Mouse (Mus musculus): ENCODE measurements around the gene Specc1.

Gene Specc1

GRCm38 (mm10) chr11:62049170-62049569 lies 92.6 kb downstream of the Specc1 start:
- DNase-seq (ENCODE audit: low spot score) = no peak

DNA sequence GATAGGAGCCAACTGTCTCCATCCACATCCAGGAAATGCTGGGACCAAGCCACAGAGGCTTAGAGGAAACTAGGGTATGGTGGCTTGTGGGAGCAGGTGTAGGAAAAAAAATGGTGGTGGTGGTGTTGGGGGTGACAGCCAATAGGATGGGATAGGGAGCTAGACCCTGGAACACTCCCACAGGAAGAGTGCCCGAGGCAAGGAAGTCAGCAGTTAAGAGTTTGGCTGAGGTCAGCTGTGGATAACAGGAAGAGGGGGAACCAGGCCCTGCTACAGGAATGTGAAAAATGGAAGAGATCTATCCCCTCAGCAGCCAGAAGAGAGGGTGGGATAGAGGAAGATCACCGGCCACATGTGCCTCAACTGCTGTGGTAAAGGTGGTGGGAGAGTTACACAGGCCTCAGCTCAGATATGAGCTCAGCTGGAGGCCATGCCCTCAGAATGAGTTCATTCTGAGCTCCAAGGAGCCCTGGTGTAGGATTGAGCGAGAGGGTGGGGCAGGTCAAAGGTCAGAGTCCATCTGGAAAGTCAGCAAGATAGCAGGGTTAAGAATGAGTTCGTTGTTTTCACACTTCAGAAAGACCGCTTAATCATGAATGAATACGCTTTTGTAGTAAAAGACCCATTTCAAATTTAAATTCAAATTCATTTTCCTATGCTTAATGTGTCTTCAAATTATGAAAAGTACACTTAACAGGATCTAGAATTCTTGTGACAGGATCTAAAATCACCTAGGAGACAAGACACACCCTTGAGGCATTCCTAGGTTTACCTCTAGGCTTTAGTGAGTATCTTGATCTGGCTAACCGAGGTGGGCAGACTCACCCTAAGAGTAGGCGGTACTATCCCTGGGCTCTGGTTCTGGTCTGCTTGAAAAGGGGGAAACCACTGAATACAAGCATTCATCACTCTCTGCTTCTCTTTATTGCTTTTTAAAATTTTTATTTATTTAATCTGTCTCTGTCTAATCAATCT lies 94.1 kb downstream of the Specc1 start:
- DNase-seq (ENCODE audit: low spot score) = peak; percentile 47

DNA sequence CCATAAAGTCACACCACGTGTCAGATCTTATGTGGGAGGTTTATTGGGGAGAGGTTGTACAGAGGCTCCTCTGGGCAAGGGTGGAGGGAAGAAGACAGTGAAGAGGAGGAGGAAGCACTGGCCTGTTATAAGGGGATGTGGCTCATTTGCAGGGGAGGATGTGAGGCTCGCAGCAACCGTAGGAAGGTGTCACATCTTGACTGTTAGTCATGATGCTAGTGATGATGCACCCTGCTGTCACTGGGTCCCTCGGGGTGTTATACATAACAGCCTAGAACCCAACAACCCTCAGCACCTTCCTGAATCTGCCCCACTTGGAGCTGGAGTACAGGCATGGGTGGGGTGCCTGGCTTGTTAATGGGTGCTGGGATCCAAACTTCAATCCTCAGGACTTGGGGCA lies 94.9 kb downstream of the Specc1 start:
- DNase-seq (ENCODE audit: low spot score) = no peak

GRCm38 (mm10) chr11:62053928-62054327 lies 97.4 kb downstream of the Specc1 start:
- peak; percentile 68 for DNase-seq (ENCODE audit: low spot score)

DNA sequence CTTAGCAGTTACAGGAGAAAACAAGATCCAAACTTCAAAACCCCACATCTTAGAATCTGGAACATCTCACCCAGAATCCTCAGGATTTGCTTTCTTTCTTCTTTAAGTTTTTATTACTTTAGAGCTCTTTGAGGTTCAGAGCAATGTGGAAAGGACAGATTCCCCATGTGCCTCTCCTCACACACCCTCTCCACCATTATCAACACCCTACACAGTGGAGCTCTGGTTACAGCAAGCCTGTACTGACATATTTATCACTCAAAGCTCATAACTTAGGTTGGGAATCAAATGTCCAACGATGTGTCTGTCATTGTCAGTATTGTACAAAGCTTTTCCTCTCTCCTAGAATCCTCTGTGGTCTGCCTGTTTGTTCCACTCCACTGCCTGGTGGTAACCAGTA lies 108.0 kb downstream of the Specc1 start:
- no peak for DNase-seq (ENCODE audit: low spot score)

- DNase-seq (ENCODE audit: low spot score) = no peak
Observed at GRCm38 (mm10) chr11:62065655-62066054, 109.1 kb downstream of the Specc1 start.

DNA sequence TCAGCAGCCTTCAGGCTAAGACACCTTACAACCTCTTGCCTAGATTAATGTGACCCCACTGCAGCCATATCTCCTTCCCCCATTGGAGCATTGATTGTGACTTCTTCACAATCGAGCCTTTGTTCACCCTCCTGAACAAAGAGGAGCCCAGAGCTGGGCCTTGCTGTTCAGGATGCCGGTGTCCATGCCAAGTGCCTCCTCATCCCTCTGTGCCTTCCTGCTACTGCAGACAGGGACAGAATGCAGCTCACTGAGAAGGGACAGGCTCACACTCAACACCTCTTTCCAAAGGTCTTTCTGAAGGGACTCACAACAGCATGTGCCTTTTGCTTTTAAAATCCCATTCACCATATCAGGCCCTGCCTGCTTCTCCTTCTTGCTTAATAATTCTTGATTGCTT lies 113.0 kb downstream of the Specc1 start:
- DNase-seq (ENCODE audit: low spot score) = no peak

DNA sequence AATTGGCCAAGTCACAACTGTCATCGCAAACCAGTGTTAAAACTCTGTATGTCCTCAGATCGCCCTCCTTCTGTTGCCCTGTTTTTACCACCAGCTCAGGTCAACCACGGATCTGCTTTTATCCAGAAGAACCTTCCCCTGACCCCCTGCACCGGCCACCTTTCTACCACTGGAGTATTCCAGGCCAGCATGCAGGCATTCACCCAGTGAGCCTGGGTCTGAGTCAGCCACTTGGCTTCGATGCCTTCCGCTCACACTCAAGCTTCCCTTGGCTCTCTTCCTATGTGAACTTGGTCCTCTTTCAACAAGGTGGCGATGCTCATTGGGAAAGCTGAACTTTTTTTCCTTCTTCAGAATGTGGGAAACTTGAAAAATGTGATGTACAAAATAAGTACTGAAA lies 113.6 kb downstream of the Specc1 start:
- DNase-seq (ENCODE audit: low spot score) = no peak

DNA sequence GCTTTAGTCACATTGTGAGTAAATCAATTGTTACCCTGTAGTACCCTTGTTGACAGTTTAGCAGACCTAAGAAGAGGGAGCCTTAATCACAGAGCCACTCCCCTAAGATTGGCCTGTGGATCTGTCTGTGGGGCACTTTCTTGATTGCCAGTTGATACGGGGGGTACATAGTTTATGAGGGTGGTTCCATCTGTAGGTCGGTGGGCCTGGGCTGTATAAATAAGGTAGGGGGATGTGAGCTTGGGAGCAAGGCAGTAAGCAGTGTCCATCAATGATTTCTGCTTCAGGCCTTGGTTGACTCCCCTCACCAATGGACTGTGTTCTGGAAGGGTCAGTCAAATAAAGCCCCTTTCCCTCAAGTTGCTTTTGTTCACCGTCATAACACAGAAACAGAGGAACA lies 115.8 kb downstream of the Specc1 start:
- no peak for DNase-seq (ENCODE audit: low spot score)

GRCm38 (mm10) chr11:62073575-62074140 lies 117.1 kb downstream of the Specc1 start:
- DNase-seq (ENCODE audit: low spot score) = no peak

GRCm38 (mm10) chr11:62074578-62074977 lies 118.0 kb downstream of the Specc1 start:
- DNase-seq (ENCODE audit: low spot score) = no peak

DNA sequence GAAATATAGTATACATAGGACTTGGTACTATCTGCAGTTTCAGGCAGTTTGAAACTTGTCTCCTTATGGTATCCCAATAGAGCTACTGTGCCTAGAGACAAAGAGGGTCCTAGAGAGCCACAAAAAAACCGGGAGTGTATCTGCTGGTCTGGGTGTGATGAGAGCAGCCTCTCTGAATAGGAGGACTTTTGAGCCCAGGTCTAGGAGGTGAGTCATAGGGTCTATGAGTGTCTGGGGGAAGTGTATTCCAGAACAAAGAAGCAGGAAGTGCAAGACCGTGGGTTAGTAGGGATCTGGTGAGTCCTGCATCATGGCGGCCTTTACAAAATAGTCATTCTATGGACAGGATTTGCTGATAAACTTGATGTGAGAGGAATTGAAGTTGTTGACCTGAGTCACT lies 118.5 kb downstream of the Specc1 start:
- no peak for DNase-seq (ENCODE audit: low spot score)

- no peak for DNase-seq (ENCODE audit: low spot score)
Observed at GRCm38 (mm10) chr11:62075551-62075950, 119.0 kb downstream of the Specc1 start.

- peak; percentile 100 for DNase-seq (ENCODE audit: low spot score)
Observed at GRCm38 (mm10) chr11:62076345-62077156, 120.0 kb downstream of the Specc1 start.

- DNase-seq (ENCODE audit: low spot score) = peak; percentile 67
Observed at GRCm38 (mm10) chr11:62077157-62077865, 120.7 kb downstream of the Specc1 start.

DNA sequence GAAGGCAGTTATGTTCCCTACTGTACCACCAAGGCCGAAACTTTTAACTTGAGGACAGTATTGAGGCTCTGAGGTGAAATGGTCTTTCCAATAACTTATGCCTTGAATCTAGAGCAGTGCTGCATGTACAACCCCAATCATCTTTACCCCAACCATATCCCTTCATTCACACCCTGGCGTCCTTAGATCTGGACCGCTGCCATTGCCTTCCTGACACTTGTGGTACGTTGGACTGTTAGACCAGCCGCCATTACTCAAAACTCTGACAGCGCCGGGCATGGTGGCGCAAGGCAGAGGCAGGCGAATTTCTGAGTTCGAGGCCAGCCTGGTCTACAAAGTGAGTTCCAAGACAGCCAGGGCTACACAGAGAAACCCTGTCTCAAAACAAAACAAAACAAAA lies 121.8 kb downstream of the Specc1 start:
- DNase-seq (ENCODE audit: low spot score) = no peak

- no peak for DNase-seq (ENCODE audit: low spot score)
Observed at GRCm38 (mm10) chr11:62079100-62079857, 122.7 kb downstream of the Specc1 start.

- no peak for DNase-seq (ENCODE audit: low spot score)
Observed at GRCm38 (mm10) chr11:62080476-62080875, 123.9 kb downstream of the Specc1 start.

GRCm38 (mm10) chr11:62086648-62087047 lies 130.1 kb downstream of the Specc1 start:
- DNase-seq (ENCODE audit: low spot score) = no peak

DNA sequence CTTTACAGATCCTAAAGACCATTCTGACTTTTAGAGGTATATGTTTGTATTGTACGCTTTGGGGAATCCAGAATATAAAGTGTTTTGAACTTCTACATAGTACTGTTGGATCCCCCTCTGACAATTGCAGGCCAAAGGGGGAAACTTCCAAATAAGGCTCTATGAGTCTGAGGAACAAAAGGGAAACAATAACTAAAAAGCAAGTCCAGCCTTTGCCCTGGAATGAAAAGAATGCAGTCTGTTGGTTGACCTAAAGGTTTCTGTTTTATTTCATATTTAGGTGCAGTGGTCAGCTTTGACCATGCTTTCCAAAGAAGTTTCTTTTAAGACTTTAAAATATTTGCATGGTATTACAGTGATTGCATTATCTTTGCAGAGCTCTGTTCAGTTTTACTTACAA lies 130.5 kb downstream of the Specc1 start:
- DNase-seq (ENCODE audit: low spot score) = no peak

DNA sequence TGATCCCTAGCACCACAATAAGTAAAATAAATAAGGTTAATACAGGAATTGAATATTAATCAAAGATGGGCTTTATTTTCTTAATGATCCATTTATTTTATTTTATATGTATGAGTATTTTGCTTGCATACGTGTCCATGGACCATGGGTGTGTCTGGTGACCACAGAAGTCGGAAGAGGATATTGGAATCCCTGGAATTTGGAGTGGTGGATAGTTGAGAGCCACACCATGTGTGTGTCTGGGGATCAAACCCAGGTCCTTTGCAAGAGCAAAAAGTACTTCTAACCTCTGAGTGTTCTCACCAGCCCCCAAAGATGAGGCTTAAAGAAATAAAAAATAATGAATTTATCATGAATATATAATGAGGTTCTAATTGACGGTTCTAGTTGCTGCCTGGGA lies 132.1 kb downstream of the Specc1 start:
- no peak for DNase-seq (ENCODE audit: low spot score)

Data from embryo, embryonic 10.5 days (tissue).